Mouse (Mus musculus) heart, embryonic 15.5 days (tissue): Measurements from ENCODE around the gene Fgfrl1. TPM values are rescaled to one million over a fixed set of nuclear protein-coding genes. Genes with fewer than 3 reads are reported as not detected.

Source experiments
- ATAC-seq: fragments of 200-750 bp; cut with Nextera tagmentation; replicated peaks from 2 replicates; pipeline ENCODE4 v1.8.0; 2017; ENCODE audit warnings: low read depth, moderate TSS enrichment; ENCODE audit not compliant: insufficient number of reproducible peaks, insufficient read depth, low FRiP score
- H3K27ac ChIP-seq: fragments of 300-500 bp; sonication (generic); 2 replicates; pipeline ENCODE4 v1.5.1; 2015; ENCODE audit warnings: mild to moderate bottlenecking, inconsistent platforms
- H3K27me3 ChIP-seq: fragments of 300-500 bp; sonication (generic); 2 replicates; pipeline ENCODE4 v1.6.1; 2015; ENCODE audit warnings: inconsistent platforms
- H3K36me3 ChIP-seq: fragments of 300-500 bp; sonication (generic); 2 replicates; pipeline ENCODE4 v1.6.1; 2015; ENCODE audit warnings: mild to moderate bottlenecking, inconsistent platforms
- H3K4me1 ChIP-seq: fragments of 300-500 bp; sonication (generic); replicated peaks from 2 replicates; pipeline ENCODE4 v1.6.1; 2015; ENCODE audit warnings: inconsistent platforms
- H3K4me2 ChIP-seq: fragments of 300-500 bp; sonication (generic); 2 replicates; pipeline ENCODE4 v1.6.1; 2015; ENCODE audit warnings: inconsistent platforms, mild to moderate bottlenecking, moderate library complexity
- H3K4me3 ChIP-seq: fragments of 300-500 bp; sonication (generic); 2 replicates; pipeline ENCODE4 v1.5.1; 2015; ENCODE audit warnings: mild to moderate bottlenecking, inconsistent platforms
- H3K9ac ChIP-seq: fragments of 300-500 bp; sonication (generic); 2 replicates; pipeline ENCODE4 v1.6.1; 2015; ENCODE audit warnings: mild to moderate bottlenecking, inconsistent platforms
- H3K9me3 ChIP-seq: fragments of 300-500 bp; sonication (generic); replicated peaks from 2 replicates; pipeline ENCODE4 v1.6.1; 2016; ENCODE audit warnings: inconsistent platforms
- WGBS: fragments of 180-500 bp; shearing (Covaris S2); methylation state at CpG from one replicate; pipeline ENCODE4 v1.1.7; 2015; ENCODE audit warnings: mixed read lengths; 5-methylcytosine and 5-hydroxymethylcytosine counted together
- polyA plus RNA-seq: library from polyadenylated mRNA; unstranded; fragments of >200 nt; fragmentation: Nextera tagmentation; extraction: Ambion mirVana; gene quantifications from 2 replicates; pipeline ENCODE4 v1.2.1, GENCODE M21; 2015

Fgfrl1 gene
- polyA plus RNA-seq, 1 experiment from 2014 or later = 14.6 TPM

GRCm38 (mm10) chr5:108654444-108654990, 37.7 kb upstream of the Fgfrl1 start:
- 93% methylated on average over 10 of the region's 10 CpGs for WGBS
- H3K36me3 ChIP-seq = peaks cover 51% of the 10 kb centered on the region
- ATAC-seq = no peak

GRCm38 (mm10) chr5:108655381-108655780, 36.8 kb upstream of the Fgfrl1 start:
- Histone ChIP-seq H3K9me3 (no peaks in the 10 kb centered on the region), H3K4me3 (no peak overlapping the region), H3K27me3 (no peaks in the 10 kb centered on the region), H3K4me1 (peaks cover 9% of the 10 kb centered on the region), H3K36me3 (peaks cover 43% of the 10 kb centered on the region), H3K4me2 (no peak overlapping the region), H3K27ac (no peak overlapping the region), H3K9ac (no peak overlapping the region)
- 93% methylated on average over 9 of the region's 9 CpGs for WGBS
- no peak for ATAC-seq

More at GRCm38 (mm10) chr5:108654444-108654990, 37.7 kb upstream of the Fgfrl1 start:
- Histone ChIP-seq H3K27ac (no peak overlapping the region), H3K4me1 (peaks cover 3% of the 10 kb centered on the region), H3K27me3 (no peaks in the 10 kb centered on the region), H3K4me2 (no peak overlapping the region), H3K4me3 (no peak overlapping the region), H3K9me3 (no peaks in the 10 kb centered on the region), H3K9ac (no peak overlapping the region)

DNA sequence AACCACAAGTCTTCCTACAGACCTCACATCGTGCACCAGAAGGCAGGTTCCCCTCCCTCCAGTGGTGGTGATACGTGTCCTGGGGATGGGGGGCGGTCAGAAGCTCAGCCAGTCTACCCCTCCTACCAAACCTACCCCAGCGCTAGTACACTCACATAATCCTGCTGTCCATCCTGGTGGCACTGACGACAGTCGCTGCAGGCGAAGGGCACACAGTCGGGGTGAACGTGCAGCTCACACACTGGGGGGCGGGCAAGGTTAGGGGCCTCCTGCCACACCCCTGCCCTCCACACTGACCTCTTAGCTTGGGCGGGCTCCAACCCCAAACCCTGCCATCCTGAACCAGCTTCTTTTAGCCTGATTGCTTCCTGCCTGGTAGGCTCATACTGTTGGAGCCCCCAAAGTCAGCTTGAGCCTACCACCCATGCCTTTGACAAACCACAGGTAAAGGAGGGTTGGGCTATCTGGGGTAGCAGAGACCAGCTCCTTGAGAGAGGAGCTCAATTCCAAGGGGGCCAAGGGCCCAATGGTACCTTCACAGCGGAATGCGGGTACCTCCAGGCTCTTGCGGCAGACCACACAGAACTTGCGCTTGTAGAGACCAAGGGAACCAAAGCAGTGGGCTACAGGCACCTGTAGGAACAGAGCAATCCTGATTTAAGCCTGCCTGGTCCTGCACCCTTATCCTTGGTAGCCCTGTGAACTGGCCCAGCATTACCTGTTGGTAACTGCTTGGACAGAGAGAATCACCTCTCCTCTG, 36.1 kb upstream of the Fgfrl1 start:
- H3K4me3 ChIP-seq = no peak overlapping the region
- 86% methylated on average over 15 of the region's 15 CpGs for WGBS
- no peaks in the 10 kb centered on the region for H3K9me3 ChIP-seq
- H3K4me2 ChIP-seq = no peak overlapping the region
- peaks cover 37% of the 10 kb centered on the region for H3K36me3 ChIP-seq
- H3K9ac ChIP-seq = no peak overlapping the region
- H3K4me1 ChIP-seq = peaks cover 12% of the 10 kb centered on the region
- no peak for ATAC-seq
- H3K27me3 ChIP-seq = no peaks in the 10 kb centered on the region
- no peak overlapping the region for H3K27ac ChIP-seq

GRCm38 (mm10) chr5:108657406-108657805, 34.8 kb upstream of the Fgfrl1 start:
- WGBS = 76% methylated on average over 5 of the region's 5 CpGs
- no peak for ATAC-seq
- no peak overlapping the region for H3K4me3 ChIP-seq

DNA sequence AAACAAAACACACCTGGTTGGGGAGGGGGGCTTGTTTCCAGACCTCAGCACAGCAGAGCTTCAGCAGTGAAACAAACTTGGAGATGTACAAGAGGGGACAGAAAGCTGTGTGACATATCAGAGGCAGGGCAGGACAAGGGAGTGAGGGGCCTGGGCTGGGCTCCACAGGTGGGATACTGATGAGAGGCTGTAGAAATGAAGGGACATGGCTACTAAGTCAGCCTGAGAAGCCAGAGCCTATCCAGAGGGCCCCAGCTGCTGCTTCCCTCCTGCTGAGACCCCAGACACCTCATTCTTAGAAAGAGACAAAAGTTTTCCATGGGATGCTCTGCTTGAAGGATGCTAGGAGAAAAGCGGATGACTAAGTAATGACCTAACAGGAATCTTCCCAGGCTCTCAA, 33.6 kb upstream of the Fgfrl1 start:
- Histone ChIP-seq H3K4me2 (no peak overlapping the region), H3K36me3 (peaks cover 26% of the 10 kb centered on the region), H3K27ac (no peak overlapping the region), H3K9ac (no peak overlapping the region), H3K4me1 (peaks cover 13% of the 10 kb centered on the region), H3K4me3 (no peak overlapping the region), H3K27me3 (0 out of 2 replicates have a peak, but pooled peaks cover 3% of the 10 kb centered on the region), H3K9me3 (no peaks in the 10 kb centered on the region)
- 91% methylated on average over 1 of the region's 1 CpGs for WGBS
- no peak for ATAC-seq

More at GRCm38 (mm10) chr5:108657406-108657805, 34.8 kb upstream of the Fgfrl1 start:
- Histone ChIP-seq H3K9me3 (no peaks in the 10 kb centered on the region), H3K27me3 (no peaks in the 10 kb centered on the region), H3K4me2 (no peak overlapping the region), H3K4me1 (peaks cover 13% of the 10 kb centered on the region), H3K36me3 (peaks cover 37% of the 10 kb centered on the region), H3K27ac (no peak overlapping the region), H3K9ac (no peak overlapping the region)

- Histone ChIP-seq H3K36me3 (peaks cover 13% of the 10 kb centered on the region), H3K4me1 (peaks cover 13% of the 10 kb centered on the region), H3K9ac (peak within 1 kb of the TSS; percentile 97), H3K27ac (peak within 1 kb of the TSS; percentile 47; the same call in 1 of the 2 replicates), H3K4me2 (peak within 1 kb of the TSS; percentile 89), H3K4me3 (peak within 1 kb of the TSS; percentile 94), H3K9me3 (no peaks in the 10 kb centered on the region), H3K27me3 (peaks cover 7% of the 10 kb centered on the region; the same call in 1 of the 2 replicates)
- ATAC-seq = peak; percentile 48
- WGBS = 10% methylated on average over 24 of the region's 24 CpGs
These were observed 32.2 kb upstream of the Fgfrl1 start, which contains the start of gene Idua for GRCm38 (mm10) chr5:108659698-108660631. Gene Idua (plus strand): TSS chr5:108660331.

GRCm38 (mm10) chr5:108660632-108661268, 31.4 kb upstream of the Fgfrl1 start:
- peak overlapping the region; percentile 89 for H3K4me2 ChIP-seq
- H3K4me3 ChIP-seq = peak overlapping the region; percentile 94
- no peaks in the 10 kb centered on the region for H3K9me3 ChIP-seq
- H3K9ac ChIP-seq = peak overlapping the region; percentile 97
- peaks cover 9% of the 10 kb centered on the region for H3K36me3 ChIP-seq
- H3K27ac ChIP-seq = peak overlapping the region; percentile 47; the same call in 1 of the 2 replicates
- peaks cover 13% of the 10 kb centered on the region for H3K4me1 ChIP-seq
- ATAC-seq = peak; percentile 98
- peaks cover 9% of the 10 kb centered on the region; the same call in 1 of the 2 replicates for H3K27me3 ChIP-seq
- 13% methylated on average over 36 of the region's 36 CpGs for WGBS

- peaks cover 9% of the 10 kb centered on the region; the same call in 1 of the 2 replicates for H3K27me3 ChIP-seq
- H3K9ac ChIP-seq = no peak overlapping the region
- H3K9me3 ChIP-seq = no peaks in the 10 kb centered on the region
- H3K36me3 ChIP-seq = peaks cover 4% of the 10 kb centered on the region; the same call in 1 of the 2 replicates
- WGBS = 75% methylated on average over 4 of the region's 4 CpGs
- H3K4me3 ChIP-seq = no peak overlapping the region
- no peak overlapping the region for H3K4me2 ChIP-seq
- peaks cover 13% of the 10 kb centered on the region for H3K4me1 ChIP-seq
- H3K27ac ChIP-seq = no peak overlapping the region
- ATAC-seq = no peak
These were observed 29.4 kb upstream of the Fgfrl1 start for GRCm38 (mm10) chr5:108662772-108663171.

DNA sequence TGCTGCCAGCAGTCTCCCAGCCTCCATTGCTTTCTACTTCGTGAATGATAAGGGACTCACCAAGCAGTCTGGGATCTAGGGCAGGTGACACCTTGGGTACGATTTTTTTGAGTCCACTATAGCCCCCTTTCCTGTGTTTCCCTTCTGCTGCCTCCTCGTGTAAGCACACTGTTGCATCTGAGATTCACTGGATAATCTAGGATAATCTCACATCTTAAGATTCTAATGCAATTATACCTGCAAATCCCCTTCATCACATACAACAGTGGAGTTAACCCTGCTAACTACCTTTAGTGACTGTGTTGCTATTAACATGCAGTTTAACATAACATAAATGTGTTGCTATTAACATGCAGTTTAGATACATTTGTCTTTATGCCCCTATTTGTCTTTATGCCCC, 27.1 kb upstream of the Fgfrl1 start:
- Histone ChIP-seq H3K4me2 (no peak overlapping the region), H3K9ac (no peak overlapping the region), H3K36me3 (no peaks in the 10 kb centered on the region), H3K4me1 (peaks cover 16% of the 10 kb centered on the region), H3K27ac (no peak overlapping the region), H3K27me3 (peaks cover 9% of the 10 kb centered on the region; the same call in 1 of the 2 replicates), H3K9me3 (no peaks in the 10 kb centered on the region), H3K4me3 (no peak overlapping the region)
- ATAC-seq = no peak
- 28% methylated on average over 3 of the region's 3 CpGs for WGBS

GRCm38 (mm10) chr5:108667370-108667769, 24.8 kb upstream of the Fgfrl1 start:
- no peak overlapping the region for H3K4me2 ChIP-seq
- H3K27me3 ChIP-seq = peaks cover 9% of the 10 kb centered on the region; the same call in 1 of the 2 replicates
- H3K9me3 ChIP-seq = no peaks in the 10 kb centered on the region
- H3K36me3 ChIP-seq = peaks cover 10% of the 10 kb centered on the region
- no peak overlapping the region for H3K9ac ChIP-seq
- WGBS = 58% methylated on average over 2 of the region's 2 CpGs
- no peak overlapping the region for H3K4me3 ChIP-seq
- H3K4me1 ChIP-seq = peaks cover 17% of the 10 kb centered on the region
- ATAC-seq = no peak
- H3K27ac ChIP-seq = no peak overlapping the region
